Mouse (Mus musculus): ENCODE data around the gene Rpl29. TPM values are rescaled to one million over a fixed set of nuclear protein-coding genes. Genes with fewer than 3 reads are reported as not detected.

Gene Rpl29
- total RNA-seq, 2 experiments from 2014 or later: 381 to 733 TPM

DNA sequence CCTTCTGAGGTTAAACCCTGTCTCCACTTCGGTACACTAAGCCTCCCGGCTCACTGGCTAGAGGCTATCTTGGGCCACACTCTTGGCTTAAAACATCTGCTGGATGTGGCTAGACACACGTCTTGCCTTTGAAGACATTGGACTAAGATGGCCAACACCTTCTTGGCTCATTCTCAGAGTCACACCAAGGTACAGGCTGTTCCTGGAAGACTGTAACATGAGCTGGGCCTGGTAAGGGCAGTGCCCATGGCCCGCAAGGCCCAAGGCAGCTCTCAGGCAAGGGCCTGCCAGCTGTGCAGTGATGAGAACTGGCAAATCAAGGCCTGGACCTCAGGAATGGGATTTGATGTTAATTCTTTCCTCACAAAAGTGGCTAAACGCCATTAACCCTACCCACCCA is 15.6 kb upstream of the Rpl29 start:
- ATAC-seq (replicated peaks; ENCODE audit: low FRiP score, poor library complexity, severe bottlenecking): no peak

DNA sequence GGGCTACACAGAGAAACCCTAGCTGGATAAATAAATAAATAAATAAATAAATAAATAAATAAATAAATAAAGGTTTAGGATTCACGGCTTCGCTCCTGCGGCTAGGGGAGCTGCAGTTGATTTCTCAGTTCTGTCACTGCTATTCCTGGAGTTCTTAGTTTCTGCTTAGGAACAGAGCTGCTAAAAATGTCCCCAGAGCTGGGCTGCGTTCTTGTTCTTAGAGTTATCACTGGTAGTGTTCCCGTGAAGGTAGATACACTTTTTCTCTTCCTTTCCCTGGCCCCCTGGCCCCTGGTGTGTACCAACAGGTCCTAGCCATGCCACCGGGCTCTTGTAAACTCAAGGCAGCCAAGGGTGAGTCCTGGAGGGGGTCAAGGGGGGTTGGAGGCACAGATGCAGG is 12.4 kb upstream of the Rpl29 start:
- no peak for ATAC-seq (replicated peaks; ENCODE audit: low FRiP score, poor library complexity, severe bottlenecking)

DNA sequence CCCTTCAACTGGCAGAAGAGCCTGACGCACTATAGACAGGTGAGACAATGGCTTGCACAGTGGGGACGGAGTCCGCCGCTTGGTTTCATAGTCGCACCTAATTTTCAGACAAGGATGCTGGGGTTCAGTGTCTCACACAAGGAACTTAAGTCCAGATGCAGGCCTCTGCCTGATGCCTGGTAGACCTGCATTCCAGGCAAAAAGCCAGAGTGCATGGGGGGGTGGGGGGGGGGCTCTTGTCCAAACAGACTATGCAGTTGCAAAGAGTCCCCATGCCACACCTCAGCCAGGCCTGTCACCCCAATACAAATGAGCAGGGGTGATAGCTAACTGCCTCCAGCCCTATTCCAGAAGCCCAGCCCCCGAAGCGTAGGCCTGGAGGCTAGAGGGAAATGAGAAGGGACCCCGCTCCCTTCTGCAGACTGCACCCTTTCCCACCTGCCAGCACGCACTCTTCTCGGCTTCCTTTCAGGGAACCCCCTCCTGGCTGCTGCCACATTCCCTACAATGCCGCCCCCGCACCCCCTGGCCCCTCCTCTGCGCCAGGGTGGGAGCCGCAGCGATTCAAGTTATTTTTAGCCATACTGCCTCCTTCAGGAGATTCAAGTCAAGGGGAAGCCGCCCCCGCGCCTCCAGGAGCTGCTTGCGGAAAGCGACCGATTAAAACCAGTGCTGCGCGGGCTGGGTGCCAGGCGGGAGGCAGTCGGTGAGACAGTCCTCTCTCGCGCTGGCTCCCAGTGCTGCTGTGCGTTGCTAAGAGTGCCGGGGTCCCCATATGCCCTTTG is 11.2 kb upstream of the Rpl29 start:
- no peak for ATAC-seq (replicated peaks; ENCODE audit: low FRiP score, poor library complexity, severe bottlenecking)

DNA sequence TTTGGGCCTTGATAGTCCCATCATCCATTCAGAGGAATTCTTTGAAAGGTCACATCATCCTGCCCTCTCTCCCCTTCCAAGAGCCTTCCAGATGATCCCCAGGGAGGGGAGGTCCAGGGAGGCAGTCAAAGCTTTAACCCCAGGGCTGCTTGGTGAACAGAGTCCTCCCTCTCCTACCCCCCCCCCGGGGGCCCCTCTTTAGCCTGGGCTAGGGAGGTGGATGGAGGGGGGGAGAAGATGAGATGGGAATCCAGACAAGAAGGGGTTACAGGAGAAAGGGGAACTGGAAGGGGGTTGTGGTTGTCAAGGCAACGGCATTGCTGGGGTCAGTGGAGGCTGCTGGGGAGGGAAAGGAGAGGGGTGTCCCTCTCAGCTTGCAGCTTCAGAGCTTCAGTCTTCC is 8.6 kb upstream of the Rpl29 start:
- no peak for ATAC-seq (replicated peaks; ENCODE audit: low FRiP score, poor library complexity, severe bottlenecking)

DNA sequence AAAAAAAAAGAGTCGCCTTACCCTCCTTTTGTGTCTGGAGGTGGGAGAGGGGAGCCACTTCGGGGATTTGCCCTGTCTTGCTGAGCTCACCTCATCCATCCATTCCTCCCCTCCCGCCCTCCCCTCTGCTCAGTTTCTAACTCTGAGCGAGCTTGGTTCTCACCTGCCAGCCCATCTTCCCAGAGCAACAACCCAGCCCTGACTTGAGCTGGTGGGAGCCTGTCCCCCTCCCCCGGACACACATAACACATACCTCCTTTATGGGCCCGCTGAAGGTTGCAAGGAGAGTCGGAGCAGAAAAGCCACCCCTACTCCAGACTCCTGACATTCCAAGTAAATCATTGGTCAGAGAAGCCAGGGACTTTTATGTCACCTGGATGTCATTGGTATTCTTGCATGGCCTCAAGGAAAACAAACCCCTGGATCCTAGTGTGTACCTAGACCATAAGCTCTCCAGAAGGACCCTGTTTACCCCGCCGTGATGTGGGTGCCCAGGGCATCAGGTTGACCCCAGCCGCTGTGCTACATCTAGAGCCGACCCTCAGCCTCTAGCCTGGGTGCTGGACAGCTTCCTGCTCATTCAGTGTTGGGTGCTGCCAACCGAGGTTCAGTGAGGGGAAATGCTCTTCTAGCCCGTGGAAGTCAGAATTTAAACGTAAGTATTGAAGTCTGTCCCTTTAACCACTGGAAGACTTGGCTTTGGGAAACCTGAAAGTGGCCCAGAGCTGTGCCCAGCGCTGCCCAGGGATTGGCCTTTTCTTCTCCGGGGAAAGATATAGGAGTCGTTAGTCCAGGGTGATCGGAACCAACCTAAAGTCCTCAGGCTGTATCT is 8.0 kb upstream of the Rpl29 start:
- ATAC-seq (replicated peaks; ENCODE audit: low FRiP score, poor library complexity, severe bottlenecking): peak; percentile 8; the same call in 1 of the 2 replicates

DNA sequence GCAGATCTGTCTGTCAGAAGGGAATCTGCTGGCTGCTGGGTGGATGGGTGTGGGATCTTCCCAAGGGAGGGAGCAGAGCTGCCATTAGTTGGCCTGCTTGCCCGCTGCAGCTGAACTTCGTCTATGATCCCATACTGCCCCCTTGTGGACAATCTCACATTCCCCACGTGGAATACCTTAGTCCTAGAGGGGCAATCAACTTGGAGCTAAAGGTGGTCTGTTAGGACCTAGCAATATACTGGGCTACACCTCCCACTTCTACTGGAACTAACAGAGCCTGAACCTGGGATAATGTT is 7.4 kb upstream of the Rpl29 start:
- ATAC-seq (replicated peaks; ENCODE audit: low FRiP score, poor library complexity, severe bottlenecking): peak; percentile 83

DNA sequence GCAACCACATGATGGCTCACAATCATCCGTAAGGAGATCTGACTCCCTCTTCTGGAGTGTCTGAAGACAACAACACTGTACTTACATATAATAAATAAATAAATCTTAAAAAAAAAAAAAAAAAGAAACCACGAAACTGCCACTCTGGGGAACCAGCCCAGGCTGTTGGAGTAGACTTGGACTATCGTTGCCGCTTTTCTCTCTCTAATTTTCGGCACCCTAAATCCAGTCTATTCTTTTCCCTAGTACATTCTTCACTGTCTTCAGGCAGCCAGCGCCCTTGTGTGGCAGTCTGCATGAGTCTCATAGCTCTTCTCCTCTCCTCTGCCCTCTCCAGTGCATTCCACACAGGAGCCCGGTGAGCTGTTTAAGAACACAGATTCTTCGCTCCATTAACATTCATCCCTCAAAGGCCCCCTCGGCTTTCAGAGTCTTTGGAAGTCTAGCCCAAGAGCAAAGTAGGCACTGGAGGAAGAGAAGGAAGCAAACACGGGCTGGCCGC is 484 bp upstream of the Rpl29 start:
- peak; percentile 52 for ATAC-seq (replicated peaks; ENCODE audit: low FRiP score, poor library complexity, severe bottlenecking)

DNA sequence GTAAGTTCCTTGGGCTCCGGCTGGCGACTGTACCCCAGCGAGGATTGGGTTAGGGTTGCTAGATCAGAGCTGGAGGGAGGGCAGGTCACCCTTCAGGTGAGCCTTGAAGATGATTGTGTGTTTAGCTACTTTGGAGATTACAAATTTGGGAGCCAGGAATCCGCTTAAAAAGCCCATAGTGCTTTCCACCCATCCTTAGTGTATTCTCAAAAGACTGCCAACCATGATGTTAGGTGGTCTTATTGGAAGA is 686 bp downstream of the Rpl29 start:
- ATAC-seq (replicated peaks; ENCODE audit: low FRiP score, poor library complexity, severe bottlenecking): 0 out of 2 replicates have a peak, but pooled peaks have one; percentile 5

DNA sequence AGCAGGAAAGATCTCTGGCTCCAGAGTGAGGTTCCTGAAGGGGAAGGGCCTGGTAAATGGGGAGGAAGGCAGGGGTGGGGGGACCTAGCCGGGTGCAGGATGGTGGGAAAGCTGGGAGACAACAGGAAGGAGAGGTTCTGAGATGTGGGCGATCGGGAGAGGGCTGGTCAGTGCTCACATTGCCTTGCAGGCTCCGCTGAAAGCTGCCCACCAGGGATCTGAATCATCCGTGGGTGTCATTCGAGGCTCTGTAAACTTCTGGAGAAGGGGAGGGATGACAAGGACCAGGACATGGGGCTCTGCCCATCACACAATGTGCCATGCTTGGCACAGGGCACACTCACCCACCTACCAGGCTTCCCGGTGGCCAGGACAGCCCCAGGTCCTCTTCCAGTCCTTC is 4.1 kb downstream of the Rpl29 start:
- no peak for ATAC-seq (replicated peaks; ENCODE audit: low FRiP score, poor library complexity, severe bottlenecking)

DNA sequence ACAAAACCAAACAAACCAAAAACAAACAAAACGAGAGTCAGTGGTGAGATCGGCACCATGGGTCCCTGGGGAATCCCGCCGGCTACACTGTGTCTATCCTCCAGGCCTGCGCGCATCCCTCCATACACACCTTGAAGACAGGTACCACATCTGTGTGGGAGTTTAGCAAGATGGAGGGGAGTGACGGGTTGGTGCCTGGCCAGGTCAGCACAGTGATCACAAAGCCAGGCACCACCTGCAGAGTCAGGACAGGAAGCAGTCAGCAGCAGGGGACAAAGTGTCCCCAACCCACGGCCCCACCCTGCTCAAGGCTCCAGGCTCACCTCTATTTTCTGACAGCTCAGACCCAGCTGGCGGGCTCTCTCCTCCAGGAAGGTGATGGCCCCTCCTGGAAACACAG is 7.3 kb downstream of the Rpl29 start:
- no peak for ATAC-seq (replicated peaks; ENCODE audit: low FRiP score, poor library complexity, severe bottlenecking)

DNA sequence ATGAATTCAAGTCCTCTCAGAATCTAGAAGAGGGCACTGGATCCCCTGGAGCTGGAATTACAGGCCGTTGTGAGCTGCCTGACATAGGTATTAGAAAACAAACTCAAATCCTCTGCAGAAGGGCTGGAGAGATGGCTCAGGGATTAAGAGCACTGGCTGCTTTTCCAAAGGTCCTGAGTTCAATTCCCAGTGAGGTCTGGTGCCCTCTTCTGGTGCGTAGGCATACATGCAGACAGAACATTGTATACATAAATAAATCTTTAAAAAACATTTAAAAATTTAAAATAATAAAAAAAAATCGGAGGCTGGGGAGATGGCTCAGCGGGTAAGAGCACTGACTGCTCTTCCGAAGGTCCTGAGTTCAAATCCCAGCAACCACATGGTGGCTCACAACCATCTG is 13.4 kb downstream of the Rpl29 start:
- no peak for ATAC-seq (replicated peaks; ENCODE audit: low FRiP score, poor library complexity, severe bottlenecking)

DNA sequence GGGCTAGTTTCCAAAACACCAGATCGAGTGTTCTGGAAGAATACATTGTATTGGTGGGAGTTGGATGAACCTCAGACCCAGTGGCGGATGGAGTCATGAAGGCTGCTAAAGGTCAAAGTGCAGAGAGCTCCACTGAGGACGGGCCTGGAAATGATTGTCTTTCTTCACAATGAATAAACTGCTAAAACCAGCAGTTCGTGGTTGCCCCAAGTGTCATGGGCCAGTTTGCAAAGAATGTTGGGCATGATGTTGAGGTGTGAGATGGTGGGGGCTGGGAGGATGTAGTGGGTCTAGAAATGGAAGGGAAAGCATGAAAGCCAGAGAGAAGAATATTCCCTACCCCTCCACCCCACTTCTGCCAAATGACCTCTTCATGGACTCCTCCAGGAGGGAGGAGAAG is 15.6 kb downstream of the Rpl29 start:
- ATAC-seq (replicated peaks; ENCODE audit: low FRiP score, poor library complexity, severe bottlenecking): no peak

DNA sequence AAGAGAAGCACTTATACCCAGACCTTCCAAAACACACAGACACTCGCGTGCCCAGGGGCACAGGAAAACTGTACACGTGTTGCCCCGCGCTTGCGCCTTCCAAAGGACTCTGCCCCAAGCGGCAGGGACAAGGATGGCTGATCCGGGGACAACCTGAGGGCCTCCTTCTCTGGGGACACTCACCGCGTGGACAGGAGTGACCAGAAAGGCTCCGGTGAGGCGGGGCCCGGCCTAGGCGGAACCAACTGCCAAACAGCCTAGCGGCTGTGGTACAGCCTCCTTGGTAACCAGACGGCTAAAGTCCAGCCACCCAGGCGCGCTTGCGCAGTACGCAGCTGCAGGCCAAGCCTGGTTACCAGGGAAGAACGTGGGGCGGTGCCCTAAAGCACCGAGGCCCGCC is 18.1 kb downstream of the Rpl29 start, which contains the start of the genes Abhd14b and Abhd14a:
Gene Abhd14b, plus strand, starts transcription at position 112 of the 400 bp plus-strand sequence.
Gene Abhd14a, minus strand, starts transcription at position 331 of the 400 bp plus-strand sequence.
- peak; percentile 45 for ATAC-seq (replicated peaks; ENCODE audit: low FRiP score, poor library complexity, severe bottlenecking)

DNA sequence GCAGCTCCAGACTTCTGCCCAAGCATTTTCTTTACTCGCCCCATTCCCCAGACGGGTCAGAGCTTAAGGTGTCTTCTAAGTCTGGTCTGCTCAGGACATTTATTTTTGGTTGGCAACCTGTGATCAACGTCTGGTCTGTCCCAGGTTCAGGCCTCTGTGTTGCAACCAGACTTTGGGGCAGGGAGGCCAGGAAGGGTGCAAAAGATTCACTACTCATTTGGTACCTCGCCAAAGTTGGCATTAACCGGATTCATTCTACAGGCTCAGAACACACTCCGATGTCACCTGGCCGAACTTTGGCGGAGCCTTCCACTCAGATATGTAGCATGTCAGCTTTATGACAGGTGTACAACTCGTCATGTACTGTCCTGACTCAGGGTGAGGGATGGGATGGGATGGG is 18.7 kb downstream of the Rpl29 start:
- no peak for ATAC-seq (replicated peaks; ENCODE audit: low FRiP score, poor library complexity, severe bottlenecking)

DNA sequence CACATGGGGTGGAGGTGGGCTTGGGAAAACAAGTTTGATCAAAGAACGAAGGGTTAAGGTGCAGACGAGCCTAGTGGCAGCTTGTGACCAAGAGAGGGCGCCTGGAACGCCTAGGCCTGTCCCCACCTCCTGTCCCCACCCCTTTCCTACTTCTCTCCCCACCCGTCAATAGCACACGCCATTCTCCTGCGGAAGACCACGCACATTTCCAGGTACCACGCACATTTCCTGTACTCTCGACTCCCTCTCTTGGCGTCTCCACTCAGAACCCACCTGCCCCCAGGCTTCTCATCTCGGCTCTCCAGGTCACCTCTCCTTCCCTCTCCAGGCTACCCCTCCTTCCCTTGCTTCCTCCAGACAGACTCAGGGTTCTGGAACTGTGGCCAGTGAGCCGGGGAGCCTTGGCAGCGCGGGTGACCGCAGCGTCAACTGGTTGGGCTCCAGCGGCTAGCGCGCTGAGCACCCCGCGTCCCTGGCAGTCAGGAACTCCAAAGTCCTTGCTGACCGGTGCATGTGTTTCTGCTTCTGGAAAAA is 19.3 kb downstream of the Rpl29 start:
- ATAC-seq (replicated peaks; ENCODE audit: low FRiP score, poor library complexity, severe bottlenecking): peak; percentile 33; the same call in 1 of the 2 replicates

DNA sequence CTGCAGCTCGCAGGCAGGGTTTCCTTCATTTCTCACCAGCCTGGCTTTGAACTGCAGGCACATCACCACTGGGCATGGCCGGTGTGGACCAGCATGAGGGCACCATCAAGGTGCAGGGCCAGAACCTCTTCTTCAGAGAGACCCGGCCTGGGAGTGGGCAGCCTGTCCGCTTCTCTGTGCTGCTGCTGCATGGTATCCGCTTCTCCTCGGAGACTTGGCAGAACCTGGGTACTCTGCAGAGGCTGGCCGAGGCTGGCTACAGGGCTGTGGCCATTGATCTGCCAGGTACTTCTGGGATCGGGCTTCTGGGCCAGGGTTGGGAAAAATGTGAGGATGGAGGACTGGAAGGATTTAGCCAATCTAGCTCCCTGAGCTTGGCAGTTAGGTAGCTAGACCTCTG is 20.7 kb downstream of the Rpl29 start:
- ATAC-seq (replicated peaks; ENCODE audit: low FRiP score, poor library complexity, severe bottlenecking): no peak

DNA sequence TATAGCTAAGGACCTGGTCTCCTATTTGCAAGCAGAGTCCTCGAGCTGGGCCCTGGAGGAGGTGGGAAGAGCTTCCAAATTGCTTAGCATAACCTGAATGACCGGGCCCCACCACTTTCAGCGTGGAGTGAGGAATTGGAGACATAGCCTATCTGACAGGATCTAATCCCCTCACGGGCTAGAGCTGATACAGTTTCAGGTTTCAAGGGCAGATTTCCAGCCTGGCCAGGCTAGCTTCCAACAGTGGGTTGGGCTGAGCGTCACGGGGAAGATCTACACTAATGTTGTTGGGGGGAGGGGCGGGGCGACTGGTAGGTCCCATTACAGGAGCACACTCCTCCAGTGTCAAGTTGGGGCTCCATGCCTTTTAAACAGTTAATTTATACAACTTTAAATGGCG is 21.4 kb downstream of the Rpl29 start:
- no peak for ATAC-seq (replicated peaks; ENCODE audit: low FRiP score, poor library complexity, severe bottlenecking)

DNA sequence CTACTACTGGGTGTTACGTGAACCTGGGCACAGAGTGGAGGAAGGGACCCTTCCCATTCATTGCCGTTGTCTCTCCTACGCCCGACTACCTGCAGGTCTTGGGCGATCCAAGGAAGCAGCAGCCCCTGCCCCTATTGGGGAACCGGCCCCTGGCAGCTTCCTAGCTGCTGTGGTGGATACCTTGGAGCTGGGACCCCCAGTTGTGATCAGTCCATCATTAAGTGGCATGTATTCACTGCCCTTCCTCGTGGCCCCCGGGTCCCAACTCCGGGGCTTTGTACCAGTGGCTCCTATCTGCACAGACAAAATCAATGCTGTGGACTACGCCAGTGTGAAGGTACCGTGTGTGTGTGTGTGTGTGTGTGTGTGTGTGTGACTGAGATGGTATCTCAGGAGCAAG is 22.0 kb downstream of the Rpl29 start:
- no peak for ATAC-seq (replicated peaks; ENCODE audit: low FRiP score, poor library complexity, severe bottlenecking)

DNA sequence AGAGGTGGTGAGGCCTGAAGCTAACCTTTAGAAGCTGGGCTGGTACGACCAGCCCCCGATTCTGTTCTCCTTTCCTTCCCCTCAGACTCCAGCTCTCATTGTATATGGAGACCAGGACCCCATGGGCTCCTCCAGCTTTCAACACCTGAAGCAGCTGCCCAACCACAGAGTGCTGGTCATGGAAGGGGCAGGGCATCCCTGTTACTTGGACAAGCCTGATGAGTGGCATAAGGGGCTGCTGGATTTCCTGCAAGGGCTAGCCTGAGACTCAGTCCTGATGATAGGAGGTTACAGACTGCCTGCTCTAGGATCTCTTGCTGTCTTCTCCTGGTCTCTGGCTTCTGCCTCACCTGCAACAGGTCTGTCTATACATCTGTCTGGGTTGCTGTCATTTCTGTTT is 22.6 kb downstream of the Rpl29 start:
- no peak for ATAC-seq (replicated peaks; ENCODE audit: low FRiP score, poor library complexity, severe bottlenecking)

DNA sequence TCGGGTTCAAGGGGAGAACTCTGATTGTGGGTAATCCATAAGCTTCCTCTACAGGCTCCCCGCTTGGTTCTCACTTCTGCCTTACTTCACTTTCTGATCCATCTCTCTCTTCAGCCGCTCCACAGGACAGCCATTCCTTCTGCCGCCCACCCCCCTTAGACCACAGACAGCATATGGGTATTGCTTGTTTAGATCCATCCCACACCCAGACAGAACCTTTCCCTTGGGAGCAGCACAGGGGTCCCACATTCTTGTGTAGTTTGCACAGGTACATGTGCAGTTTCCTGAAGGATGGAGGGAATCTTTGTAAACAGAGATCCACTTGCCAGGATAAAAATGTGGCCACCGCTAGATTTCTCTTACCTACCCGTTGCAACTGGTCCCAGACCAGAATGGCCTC is 23.1 kb downstream of the Rpl29 start:
- ATAC-seq (replicated peaks; ENCODE audit: low FRiP score, poor library complexity, severe bottlenecking): no peak

DNA sequence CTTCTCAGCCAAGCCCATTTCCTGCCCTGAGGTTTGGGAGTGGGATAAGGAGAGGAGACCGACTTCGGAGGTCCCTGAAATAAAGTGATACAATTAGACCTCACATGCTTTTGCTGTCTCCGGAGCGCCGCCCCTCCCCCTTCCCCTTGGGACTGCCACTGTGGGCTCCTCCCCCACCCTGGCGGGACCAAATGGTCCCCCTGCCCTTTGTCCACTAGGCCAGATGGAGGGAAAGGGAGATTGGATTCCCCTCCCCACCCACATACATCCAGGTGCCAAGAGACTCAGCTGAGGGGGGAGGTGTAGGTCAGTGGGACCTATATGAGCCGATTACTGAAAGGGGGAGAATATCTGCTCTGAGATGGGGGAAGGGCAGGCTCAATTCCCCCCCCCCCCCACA is 23.6 kb downstream of the Rpl29 start:
- no peak for ATAC-seq (replicated peaks; ENCODE audit: low FRiP score, poor library complexity, severe bottlenecking)
